Mouse (Mus musculus): ENCODE measurements around the gene Uqcc2. TPM values are rescaled to one million over a fixed set of nuclear protein-coding genes. Genes with fewer than 3 reads are reported as not detected.
A peak's percentile ranks its signal among the peaks of the same experiment; 100 is the strongest.

The Uqcc2 gene
- polyA plus RNA-seq, 1 experiment from 2014 or later, result 390 TPM

DNA sequence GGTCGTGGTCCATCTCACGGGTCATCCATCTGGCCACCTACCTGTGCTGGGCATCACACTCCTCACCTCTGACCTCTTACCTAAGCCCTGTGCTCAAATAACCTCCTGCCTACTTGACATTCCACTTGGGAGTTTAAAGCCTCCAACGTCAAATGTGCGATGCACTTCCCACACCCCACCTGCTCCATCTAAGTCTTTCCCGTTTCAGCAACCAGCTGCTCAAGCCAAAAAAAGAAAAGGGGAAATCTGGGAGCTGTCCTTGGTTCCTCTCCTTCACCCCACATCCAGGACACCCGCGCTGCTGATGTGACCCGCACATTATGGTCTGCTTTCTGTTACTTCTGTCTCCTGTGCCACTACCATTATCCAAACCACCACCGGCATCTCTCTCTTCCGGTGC is 1.5 kb downstream of the Uqcc2 start:
- WGBS, result 90% methylated on average over 10 of the region's 10 CpGs
- H3K4me2 ChIP-seq, result no peak overlapping the region; the same call in 1 of the 2 replicates

DNA sequence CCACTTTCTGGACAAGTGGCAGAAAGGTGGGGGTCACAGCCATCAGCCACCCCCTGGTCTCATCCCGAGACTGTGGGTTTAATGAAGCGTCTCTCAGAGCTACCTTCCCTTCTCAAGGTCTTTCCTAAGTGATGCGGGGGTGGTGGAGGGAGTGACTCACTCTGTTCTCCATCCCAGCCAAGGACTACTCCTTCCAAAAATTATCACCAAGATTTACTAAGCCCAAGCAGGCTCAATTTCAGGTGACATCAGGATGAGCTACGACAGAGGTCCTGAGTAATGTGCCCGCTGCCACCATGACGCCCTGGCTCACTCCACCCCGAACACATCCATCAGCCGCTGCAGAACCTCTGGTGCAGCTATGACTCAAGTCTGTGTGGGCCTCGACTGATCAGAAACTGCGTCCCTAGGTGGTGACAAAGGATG is 2.5 kb downstream of the Uqcc2 start:
- no peak overlapping the region for H3K27ac ChIP-seq (replicated peaks)
- H3K27me3 ChIP-seq (replicated peaks), result 0 out of 2 replicates have a peak, but pooled peaks cover 6% of the 10 kb centered on the region
- H3K4me1 ChIP-seq, result peaks cover 77% of the 10 kb centered on the region
- no peak overlapping the region for H3K4me3 ChIP-seq (replicated peaks)
- WGBS, result 79% methylated on average over 10 of the region's 10 CpGs
- H3K9ac ChIP-seq (replicated peaks), result no peak overlapping the region
- no peaks in the 10 kb centered on the region for H3K36me3 ChIP-seq
- H3K4me2 ChIP-seq, result no peak overlapping the region
- no peak for ATAC-seq (ENCODE audit: low FRiP score)
- H3K9me3 ChIP-seq (replicated peaks), result no peaks in the 10 kb centered on the region

More for the DNA sequence above, 1.5 kb downstream of the Uqcc2 start:
- H3K27me3 ChIP-seq (replicated peaks), result 0 out of 2 replicates have a peak, but pooled peaks cover 6% of the 10 kb centered on the region
- H3K27ac ChIP-seq (replicated peaks), result no peak overlapping the region
- no peaks in the 10 kb centered on the region for H3K9me3 ChIP-seq (replicated peaks)
- H3K4me3 ChIP-seq (replicated peaks), result no peak overlapping the region
- H3K4me1 ChIP-seq, result peaks cover 69% of the 10 kb centered on the region
- H3K9ac ChIP-seq (replicated peaks), result no peak overlapping the region
- no peak for ATAC-seq (ENCODE audit: low FRiP score)
- no peaks in the 10 kb centered on the region for H3K36me3 ChIP-seq

DNA sequence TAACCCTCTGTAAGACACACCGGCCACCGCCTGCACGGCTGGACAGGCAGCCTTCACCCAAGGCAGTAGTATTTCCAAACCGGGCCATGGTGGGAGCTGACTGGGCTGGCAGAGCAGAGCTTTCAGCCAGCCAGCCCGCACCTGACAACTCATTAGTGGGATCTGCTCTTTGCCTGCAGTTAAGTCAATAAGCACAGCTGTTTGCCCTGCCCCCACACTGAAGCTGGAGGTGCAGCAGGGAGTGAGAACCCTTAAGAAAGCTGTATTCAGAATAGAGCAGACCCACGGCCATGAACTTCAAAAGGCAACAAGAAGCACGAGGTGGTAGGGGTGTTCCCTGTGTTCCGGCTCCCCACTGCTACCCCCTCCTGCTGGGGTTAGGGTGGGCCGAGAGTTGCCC is 3.5 kb downstream of the Uqcc2 start:
- H3K27me3 ChIP-seq (replicated peaks), result 0 out of 2 replicates have a peak, but pooled peaks cover 6% of the 10 kb centered on the region
- H3K4me2 ChIP-seq, result peak overlapping the region; percentile 5; the same call in 1 of the 2 replicates
- 0 out of 2 replicates have a peak overlapping the region, but pooled peaks have one; percentile 18 for H3K9ac ChIP-seq (replicated peaks)
- no peak for ATAC-seq (ENCODE audit: low FRiP score)
- peaks cover 80% of the 10 kb centered on the region for H3K4me1 ChIP-seq
- H3K27ac ChIP-seq (replicated peaks), result 0 out of 2 replicates have a peak overlapping the region, but pooled peaks have one; percentile 23
- no peaks in the 10 kb centered on the region for H3K9me3 ChIP-seq (replicated peaks)
- H3K4me3 ChIP-seq (replicated peaks), result no peak overlapping the region
- 47% methylated on average over 9 of the region's 9 CpGs for WGBS
- H3K36me3 ChIP-seq, result no peaks in the 10 kb centered on the region

DNA sequence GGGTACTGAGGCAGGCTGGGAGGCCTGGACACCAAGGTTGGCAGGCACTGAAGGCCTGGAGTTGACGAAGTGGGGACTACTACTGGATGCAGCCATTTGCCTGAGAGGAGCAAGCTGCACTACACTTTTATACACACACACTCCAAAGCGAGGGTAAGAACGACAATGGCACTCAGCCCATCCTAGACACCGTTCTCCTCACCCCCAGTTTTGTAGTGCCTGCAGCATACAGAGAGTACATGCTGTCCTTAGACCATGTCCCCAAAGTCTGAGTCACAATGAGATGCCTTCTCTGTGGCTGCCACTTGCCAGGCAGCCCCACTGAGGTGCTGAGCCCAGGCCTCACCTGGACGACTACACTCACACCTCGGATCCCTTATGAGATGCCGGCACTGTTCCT is 3.9 kb downstream of the Uqcc2 start:
- peaks cover 80% of the 10 kb centered on the region for H3K4me1 ChIP-seq
- H3K36me3 ChIP-seq, result no peaks in the 10 kb centered on the region
- no peak for ATAC-seq (ENCODE audit: low FRiP score)
- H3K9me3 ChIP-seq (replicated peaks), result no peaks in the 10 kb centered on the region
- H3K27ac ChIP-seq (replicated peaks), result 0 out of 2 replicates have a peak overlapping the region, but pooled peaks have one; percentile 23
- H3K27me3 ChIP-seq (replicated peaks), result 0 out of 2 replicates have a peak, but pooled peaks cover 6% of the 10 kb centered on the region
- H3K4me3 ChIP-seq (replicated peaks), result no peak overlapping the region
- 84% methylated on average over 7 of the region's 7 CpGs for WGBS
- 0 out of 2 replicates have a peak overlapping the region, but pooled peaks have one; percentile 18 for H3K9ac ChIP-seq (replicated peaks)
- H3K4me2 ChIP-seq, result peak overlapping the region; percentile 5; the same call in 1 of the 2 replicates

DNA sequence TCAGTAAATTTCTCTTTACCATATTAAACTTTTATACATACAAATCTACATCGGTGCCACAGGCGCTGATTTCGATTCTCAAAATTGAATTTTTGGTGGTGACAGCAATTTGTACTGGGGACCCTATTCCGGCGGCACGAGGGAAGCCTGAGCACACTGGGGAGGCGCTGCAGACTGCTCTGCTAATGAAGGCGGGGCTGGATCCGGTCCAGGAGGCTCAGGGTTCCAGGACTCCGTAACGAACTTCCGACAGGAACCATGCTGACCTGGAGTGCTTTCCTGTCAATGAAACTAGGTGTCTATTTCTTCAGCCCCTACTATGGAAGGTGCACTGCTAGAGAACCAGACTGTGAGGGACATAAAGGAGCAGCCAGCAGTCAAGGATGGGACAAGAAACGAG is 4.4 kb downstream of the Uqcc2 start:
- H3K4me1 ChIP-seq, result peaks cover 81% of the 10 kb centered on the region
- H3K4me3 ChIP-seq (replicated peaks), result no peak overlapping the region
- H3K36me3 ChIP-seq, result peaks cover under 1% of the 10 kb centered on the region; the same call in 1 of the 2 replicates
- H3K9me3 ChIP-seq (replicated peaks), result no peaks in the 10 kb centered on the region
- H3K27me3 ChIP-seq (replicated peaks), result 0 out of 2 replicates have a peak, but pooled peaks cover 6% of the 10 kb centered on the region
- no peak overlapping the region for H3K4me2 ChIP-seq
- ATAC-seq (ENCODE audit: low FRiP score), result no peak
- 72% methylated on average over 13 of the region's 13 CpGs for WGBS
- H3K27ac ChIP-seq (replicated peaks), result no peak overlapping the region
- H3K9ac ChIP-seq (replicated peaks), result no peak overlapping the region

DNA sequence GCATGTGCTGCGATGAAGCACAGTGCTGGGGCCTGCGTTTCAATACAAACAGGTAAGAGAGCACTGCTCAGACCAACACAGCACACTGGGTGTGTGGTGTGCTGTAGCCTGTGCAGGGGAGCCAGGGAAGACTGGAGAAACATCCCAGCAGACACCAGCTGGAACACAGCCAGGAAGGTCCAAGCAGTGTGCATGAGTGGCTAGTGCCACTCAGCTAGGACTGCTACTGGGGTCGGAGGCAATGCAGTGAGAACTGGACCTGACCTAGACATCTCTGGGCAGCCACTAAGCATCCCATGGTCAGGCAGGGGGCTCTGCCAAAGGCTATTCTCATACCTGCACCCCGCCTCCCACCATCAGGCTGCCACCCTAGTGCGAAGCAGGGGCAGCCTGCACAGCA is 5.5 kb downstream of the Uqcc2 start:
- Histone ChIP-seq H3K36me3 (peaks cover 12% of the 10 kb centered on the region), H3K27ac (replicated peaks) (no peak overlapping the region), H3K4me1 (peaks cover 74% of the 10 kb centered on the region), H3K4me2 (no peak overlapping the region), H3K4me3 (replicated peaks) (no peak overlapping the region), H3K9ac (replicated peaks) (no peak overlapping the region; the same call in 1 of the 2 replicates), H3K27me3 (replicated peaks) (peaks cover 14% of the 10 kb centered on the region; the same call in 1 of the 2 replicates), H3K9me3 (replicated peaks) (no peaks in the 10 kb centered on the region)
- 93% methylated on average over 5 of the region's 5 CpGs for WGBS
- no peak for ATAC-seq (ENCODE audit: low FRiP score)

DNA sequence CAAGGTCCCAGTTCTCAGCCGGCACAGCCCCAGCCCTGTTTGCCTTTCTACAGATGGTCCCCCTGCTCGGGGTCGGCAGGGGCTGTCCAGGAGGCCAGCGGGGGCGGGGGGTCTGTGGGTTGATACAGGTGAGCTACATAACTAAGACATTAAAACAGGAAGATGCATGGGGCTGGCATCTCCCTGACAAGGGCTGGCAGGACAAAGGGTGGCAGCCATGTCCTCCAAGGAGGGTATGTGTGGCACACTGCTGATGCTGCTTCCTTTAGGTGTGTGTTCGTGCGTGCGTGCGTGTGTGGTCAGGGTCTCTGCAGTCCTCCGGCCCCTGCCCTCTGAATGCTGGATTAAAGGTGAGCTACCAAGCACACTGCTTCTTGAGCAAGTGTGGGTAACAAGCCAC is 6.7 kb downstream of the Uqcc2 start:
- Histone ChIP-seq H3K9ac (replicated peaks) (0 out of 2 replicates have a peak overlapping the region, but pooled peaks have one; percentile 28), H3K27ac (replicated peaks) (0 out of 2 replicates have a peak overlapping the region, but pooled peaks have one; percentile 23), H3K9me3 (replicated peaks) (no peaks in the 10 kb centered on the region), H3K4me3 (replicated peaks) (no peak overlapping the region), H3K27me3 (replicated peaks) (peaks cover 16% of the 10 kb centered on the region; the same call in 1 of the 2 replicates), H3K4me2 (no peak overlapping the region), H3K4me1 (peaks cover 62% of the 10 kb centered on the region), H3K36me3 (peaks cover 22% of the 10 kb centered on the region)
- 84% methylated on average over 10 of the region's 10 CpGs for WGBS
- no peak for ATAC-seq (ENCODE audit: low FRiP score)

DNA sequence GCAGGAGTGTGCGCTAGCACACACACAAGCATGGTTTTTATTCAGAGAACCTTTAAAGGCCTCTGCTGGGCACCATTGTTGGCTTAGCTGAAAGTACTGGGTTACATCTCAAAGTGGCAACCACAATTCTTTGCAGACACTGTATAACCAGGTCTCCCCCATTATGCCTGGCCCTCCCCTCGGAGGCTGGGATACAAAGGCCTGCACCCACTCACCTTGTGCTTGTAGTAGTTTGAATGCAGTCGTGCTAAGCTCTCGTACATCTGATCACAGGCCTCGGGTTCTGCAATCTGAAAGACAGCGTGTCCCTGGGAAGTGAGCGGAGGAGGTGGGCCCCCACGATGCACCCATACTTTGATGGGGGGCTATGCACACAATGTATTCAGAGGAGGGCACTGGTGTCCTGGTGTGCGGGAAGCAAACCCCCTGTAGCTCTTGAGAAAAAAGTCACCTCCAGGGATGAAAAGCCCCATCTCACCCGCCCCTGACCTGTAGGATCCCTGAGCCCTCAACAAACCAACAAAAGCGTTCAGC is 8.0 kb downstream of the Uqcc2 start:
- H3K4me2 ChIP-seq, result no peak overlapping the region
- ATAC-seq (ENCODE audit: low FRiP score), result no peak
- peaks cover 22% of the 10 kb centered on the region for H3K36me3 ChIP-seq
- peaks cover 60% of the 10 kb centered on the region for H3K4me1 ChIP-seq
- peaks cover 17% of the 10 kb centered on the region; the same call in 1 of the 2 replicates for H3K27me3 ChIP-seq (replicated peaks)
- WGBS, result 85% methylated on average over 11 of the region's 11 CpGs
- H3K4me3 ChIP-seq (replicated peaks), result no peak overlapping the region
- no peak overlapping the region; the same call in 1 of the 2 replicates for H3K9ac ChIP-seq (replicated peaks)
- H3K27ac ChIP-seq (replicated peaks), result no peak overlapping the region
- no peaks in the 10 kb centered on the region for H3K9me3 ChIP-seq (replicated peaks)

DNA sequence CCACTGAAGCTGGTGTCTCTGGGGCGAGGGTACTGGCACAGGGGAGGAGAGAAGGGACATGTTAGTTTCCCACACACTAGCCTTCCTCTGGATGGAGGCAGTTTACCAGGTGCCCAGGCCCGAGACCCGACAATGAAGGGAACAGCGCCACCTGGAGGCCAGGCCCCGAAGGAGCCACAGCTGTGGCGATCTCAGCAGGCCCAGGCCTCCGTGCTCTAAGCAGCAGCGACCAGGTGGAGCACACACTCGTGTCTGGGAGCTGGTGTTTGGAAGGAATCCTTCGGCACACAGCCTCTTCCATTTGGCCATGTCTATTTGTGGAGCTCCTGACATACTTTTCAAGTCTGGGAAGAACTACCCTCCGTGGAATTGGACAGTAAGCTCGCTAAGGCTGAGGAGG is 8.5 kb downstream of the Uqcc2 start:
- Histone ChIP-seq H3K27ac (replicated peaks) (0 out of 2 replicates have a peak overlapping the region, but pooled peaks have one; percentile 23), H3K4me1 (peaks cover 60% of the 10 kb centered on the region), H3K4me3 (replicated peaks) (no peak overlapping the region), H3K36me3 (peaks cover 22% of the 10 kb centered on the region), H3K4me2 (no peak overlapping the region), H3K9ac (replicated peaks) (no peak overlapping the region), H3K9me3 (replicated peaks) (no peaks in the 10 kb centered on the region), H3K27me3 (replicated peaks) (peaks cover 17% of the 10 kb centered on the region; the same call in 1 of the 2 replicates)
- WGBS, result 35% methylated on average over 12 of the region's 12 CpGs
- ATAC-seq (ENCODE audit: low FRiP score), result no peak

DNA sequence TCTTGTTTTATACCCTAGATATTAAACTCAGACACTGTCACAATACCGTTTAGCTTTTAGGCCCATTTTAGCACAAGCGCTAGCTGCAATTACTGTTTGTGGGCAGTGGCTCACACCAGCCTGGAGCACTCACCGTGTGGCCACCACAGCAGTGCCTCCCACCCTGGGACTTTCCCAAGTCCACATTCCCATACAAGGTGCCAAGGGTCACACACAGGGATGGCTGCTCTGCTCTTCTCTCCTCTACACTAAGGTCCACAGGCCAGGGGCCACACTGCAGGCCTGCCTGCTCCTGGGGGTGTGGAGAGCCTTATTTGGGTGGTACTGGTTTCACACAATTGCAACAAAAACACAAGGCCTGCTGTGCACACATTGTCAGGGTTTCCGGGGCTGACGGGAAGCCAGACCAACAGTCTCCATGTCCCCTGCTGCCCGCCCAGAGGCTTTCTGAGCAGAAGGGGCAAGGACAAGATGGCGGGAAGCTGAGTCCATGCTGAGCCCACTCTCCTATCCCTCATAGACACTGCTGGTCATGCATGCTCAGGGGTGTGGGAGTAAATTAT is 9.8 kb downstream of the Uqcc2 start:
- no peak for ATAC-seq (ENCODE audit: low FRiP score)
- H3K9me3 ChIP-seq (replicated peaks), result no peaks in the 10 kb centered on the region
- 83% methylated on average over 7 of the region's 7 CpGs for WGBS
- H3K4me1 ChIP-seq, result peaks cover 51% of the 10 kb centered on the region
- H3K36me3 ChIP-seq, result peaks cover 22% of the 10 kb centered on the region
- H3K9ac ChIP-seq (replicated peaks), result no peak overlapping the region
- no peak overlapping the region for H3K4me2 ChIP-seq
- no peak overlapping the region for H3K4me3 ChIP-seq (replicated peaks)
- H3K27me3 ChIP-seq (replicated peaks), result peaks cover 17% of the 10 kb centered on the region; the same call in 1 of the 2 replicates
- no peak overlapping the region for H3K27ac ChIP-seq (replicated peaks)

DNA sequence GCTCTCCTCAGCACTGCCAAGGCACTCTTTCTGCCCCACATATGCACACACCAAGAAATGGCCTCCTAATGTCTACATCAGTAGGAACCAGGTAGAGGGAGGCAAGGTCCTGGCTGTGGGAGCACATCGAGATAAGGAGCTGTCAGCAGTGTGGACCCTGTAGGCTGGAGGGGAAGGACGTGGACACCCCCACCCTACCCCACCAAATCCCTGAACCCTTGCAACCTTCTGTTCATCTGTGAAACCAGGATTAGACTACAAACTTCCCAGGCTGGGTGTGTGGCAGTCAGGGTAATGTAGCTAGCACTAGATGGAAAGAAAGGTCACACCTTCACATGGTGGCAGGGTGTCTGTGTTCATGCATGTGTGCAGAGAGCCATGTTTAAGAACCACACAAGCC is 10.6 kb downstream of the Uqcc2 start:
- H3K4me3 ChIP-seq (replicated peaks), result no peak overlapping the region
- peaks cover 47% of the 10 kb centered on the region for H3K4me1 ChIP-seq
- ATAC-seq (ENCODE audit: low FRiP score), result no peak
- no peak overlapping the region for H3K27ac ChIP-seq (replicated peaks)
- H3K27me3 ChIP-seq (replicated peaks), result peaks cover 15% of the 10 kb centered on the region; the same call in 1 of the 2 replicates
- no peak overlapping the region for H3K4me2 ChIP-seq
- no peak overlapping the region for H3K9ac ChIP-seq (replicated peaks)
- H3K36me3 ChIP-seq, result peaks cover 22% of the 10 kb centered on the region
- no peaks in the 10 kb centered on the region for H3K9me3 ChIP-seq (replicated peaks)
- 96% methylated on average over 2 of the region's 2 CpGs for WGBS

DNA sequence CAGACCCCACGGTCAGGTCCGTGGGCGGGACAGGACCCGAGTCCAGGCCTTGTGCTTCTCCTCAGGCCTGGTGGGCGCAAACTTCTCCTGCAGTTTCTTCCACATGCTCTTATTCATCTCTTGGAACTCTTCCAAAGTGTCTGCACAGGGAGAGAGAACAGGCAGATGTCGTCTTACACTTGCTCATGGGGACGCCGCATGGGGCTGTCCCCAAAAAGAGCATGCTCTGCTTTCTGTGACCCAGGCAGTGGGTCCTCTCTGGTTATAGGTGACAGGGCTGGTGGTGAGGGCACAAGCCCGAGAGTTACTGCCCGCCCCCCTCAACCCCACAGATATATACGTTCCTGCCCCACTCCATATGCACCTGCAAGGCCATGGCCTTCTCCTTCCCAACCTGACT is 11.0 kb downstream of the Uqcc2 start:
- no peaks in the 10 kb centered on the region for H3K9me3 ChIP-seq (replicated peaks)
- ATAC-seq (ENCODE audit: low FRiP score), result no peak
- no peak overlapping the region for H3K27ac ChIP-seq (replicated peaks)
- H3K4me3 ChIP-seq (replicated peaks), result no peak overlapping the region
- H3K27me3 ChIP-seq (replicated peaks), result peaks cover 15% of the 10 kb centered on the region; the same call in 1 of the 2 replicates
- H3K36me3 ChIP-seq, result peaks cover 22% of the 10 kb centered on the region
- H3K4me2 ChIP-seq, result no peak overlapping the region
- no peak overlapping the region for H3K9ac ChIP-seq (replicated peaks)
- 83% methylated on average over 11 of the region's 11 CpGs for WGBS
- peaks cover 43% of the 10 kb centered on the region for H3K4me1 ChIP-seq
